Mouse (Mus musculus): Measurements from ENCODE around the gene Itgb2.

The Itgb2 gene

GRCm38 (mm10) chr10:77530140-77530539 lies at the start of gene Itgb2:
TSS of gene Itgb2 (plus strand) at chr10:77530252.
- DNase-seq, result peak; percentile 51

GRCm38 (mm10) chr10:77481814-77482213 lies 48.2 kb upstream of the Itgb2 start:
- no peak for DNase-seq

GRCm38 (mm10) chr10:77484205-77484935 lies 45.7 kb upstream of the Itgb2 start:
- peak; percentile 94 for DNase-seq

- DNase-seq, result no peak
Observed at GRCm38 (mm10) chr10:77485786-77486185, 44.3 kb upstream of the Itgb2 start.

- no peak for DNase-seq
Observed at GRCm38 (mm10) chr10:77488168-77488567, 41.9 kb upstream of the Itgb2 start.

GRCm38 (mm10) chr10:77491585-77491984 lies 38.5 kb upstream of the Itgb2 start:
- no peak for DNase-seq

- no peak for DNase-seq
Observed at GRCm38 (mm10) chr10:77492885-77493284, 37.2 kb upstream of the Itgb2 start.

GRCm38 (mm10) chr10:77497185-77497584 lies 32.9 kb upstream of the Itgb2 start:
- DNase-seq, result no peak

- DNase-seq, result peak; percentile 77
Observed at GRCm38 (mm10) chr10:77498254-77498653, 31.8 kb upstream of the Itgb2 start.

GRCm38 (mm10) chr10:77500636-77501035 lies 29.4 kb upstream of the Itgb2 start:
- no peak for DNase-seq

GRCm38 (mm10) chr10:77502967-77503922 lies 26.8 kb upstream of the Itgb2 start:
- DNase-seq, result peak; percentile 65

GRCm38 (mm10) chr10:77504143-77504542 lies 25.9 kb upstream of the Itgb2 start:
- peak; percentile 62 for DNase-seq

- no peak for DNase-seq
Observed at GRCm38 (mm10) chr10:77506526-77506925, 23.5 kb upstream of the Itgb2 start.

- DNase-seq, result peak; percentile 73
Observed at GRCm38 (mm10) chr10:77506961-77507577, 23.0 kb upstream of the Itgb2 start.

GRCm38 (mm10) chr10:77507779-77508178 lies 22.3 kb upstream of the Itgb2 start:
- DNase-seq, result no peak

GRCm38 (mm10) chr10:77508744-77509143 lies 21.3 kb upstream of the Itgb2 start:
- DNase-seq, result no peak

GRCm38 (mm10) chr10:77509403-77510187 lies 20.5 kb upstream of the Itgb2 start:
- DNase-seq, result peak; percentile 93

- DNase-seq, result no peak
Observed at GRCm38 (mm10) chr10:77510225-77510982, 19.6 kb upstream of the Itgb2 start.

- peak; percentile 96 for DNase-seq
Observed at GRCm38 (mm10) chr10:77515385-77516348, 14.4 kb upstream of the Itgb2 start, which contains the start of gene Fam207a. TSS of gene Fam207a (minus strand) at chr10:77515785.

GRCm38 (mm10) chr10:77516379-77516951 lies 13.6 kb upstream of the Itgb2 start:
- DNase-seq, result peak; percentile 34

Data from lung, postnatal 10 days (tissue).